Mouse (Mus musculus): ENCODE measurements around the gene Gja3. TPM values are rescaled to one million over a fixed set of nuclear protein-coding genes. Genes with fewer than 3 reads are reported as not detected.

The Gja3 gene
- under 1 TPM; 0.12 to 0.26 TPM for total RNA-seq (2021)
- long read RNA-seq, experiment 1, result 0 reads
- long read RNA-seq, experiment 2, result 0 reads

- DNase-seq (ENCODE audit: low spot score in 2 of 2), result peak; percentile 4 to 33
Measured at GRCm38 (mm10) chr14:57057563-57058321, at the start of gene Gja3. Gja3 (minus strand) TSS chr14:57058100.

- no peak for DNase-seq (ENCODE audit: low spot score in 2 of 2)
Measured at GRCm38 (mm10) chr14:57107091-57107490, 49.2 kb upstream of the Gja3 start.

GRCm38 (mm10) chr14:57105721-57106120 lies 47.8 kb upstream of the Gja3 start:
- no peak for DNase-seq (ENCODE audit: low spot score in 2 of 2)

GRCm38 (mm10) chr14:57105111-57105510 lies 47.2 kb upstream of the Gja3 start:
- DNase-seq (ENCODE audit: low spot score in 2 of 2), result no peak

GRCm38 (mm10) chr14:57104106-57105023 lies 46.5 kb upstream of the Gja3 start, which contains the start of gene Gjb2:
Gjb2 (minus strand) TSS chr14:57104702.
- peak; percentile 20 to 23 for DNase-seq (ENCODE audit: low spot score in 2 of 2)

- no peak for DNase-seq (ENCODE audit: low spot score in 2 of 2)
Measured at GRCm38 (mm10) chr14:57103711-57104105, 45.8 kb upstream of the Gja3 start.

GRCm38 (mm10) chr14:57103121-57103520 lies 45.2 kb upstream of the Gja3 start:
- DNase-seq (ENCODE audit: low spot score in 2 of 2), result no peak

GRCm38 (mm10) chr14:57101623-57102022 lies 43.7 kb upstream of the Gja3 start:
- no peak for DNase-seq (ENCODE audit: low spot score in 2 of 2)

GRCm38 (mm10) chr14:57095855-57096254 lies 38.0 kb upstream of the Gja3 start:
- no peak for DNase-seq (ENCODE audit: low spot score in 2 of 2)

- peak; percentile 58 to 73 for DNase-seq (ENCODE audit: low spot score in 2 of 2)
Measured at GRCm38 (mm10) chr14:57093029-57093428, 35.1 kb upstream of the Gja3 start.

GRCm38 (mm10) chr14:57090001-57090400 lies 32.1 kb upstream of the Gja3 start:
- DNase-seq (ENCODE audit: low spot score in 2 of 2), result no peak

- DNase-seq (ENCODE audit: low spot score in 2 of 2), result no peak
Measured at GRCm38 (mm10) chr14:57089107-57089506, 31.2 kb upstream of the Gja3 start.

- DNase-seq (ENCODE audit: low spot score in 2 of 2), result no peak
Measured at GRCm38 (mm10) chr14:57084180-57084668, 26.3 kb upstream of the Gja3 start.

- no peak for DNase-seq (ENCODE audit: low spot score in 2 of 2)
Measured at GRCm38 (mm10) chr14:57082863-57083262, 25.0 kb upstream of the Gja3 start.

- no peak for DNase-seq (ENCODE audit: low spot score in 2 of 2)
Measured at GRCm38 (mm10) chr14:57075537-57075936, 17.6 kb upstream of the Gja3 start.

- peak; percentile 21 to 34 for DNase-seq (ENCODE audit: low spot score in 2 of 2)
Measured at GRCm38 (mm10) chr14:57069906-57070305, 12.0 kb upstream of the Gja3 start.

- DNase-seq (ENCODE audit: low spot score in 2 of 2), result no peak
Measured at GRCm38 (mm10) chr14:57066053-57066452, 8.2 kb upstream of the Gja3 start.

- DNase-seq (ENCODE audit: low spot score in 2 of 2), result peak; percentile 70 to 72
Measured at GRCm38 (mm10) chr14:57060052-57060451, 2.2 kb upstream of the Gja3 start.

- DNase-seq (ENCODE audit: low spot score in 2 of 2), result no peak
Measured at GRCm38 (mm10) chr14:57057204-57057562, 717 bp downstream of the Gja3 start.

- no peak for DNase-seq (ENCODE audit: low spot score in 2 of 2)
Measured at GRCm38 (mm10) chr14:57052713-57053112, 5.2 kb downstream of the Gja3 start.

- no peak for DNase-seq (ENCODE audit: low spot score in 2 of 2)
Measured at GRCm38 (mm10) chr14:57043863-57044262, 14.0 kb downstream of the Gja3 start.

- no peak for DNase-seq (ENCODE audit: low spot score in 2 of 2)
Measured at GRCm38 (mm10) chr14:57041439-57041838, 16.5 kb downstream of the Gja3 start.
